Mouse (Mus musculus): ENCODE measurements around the gene Fkbp11.

DNA sequence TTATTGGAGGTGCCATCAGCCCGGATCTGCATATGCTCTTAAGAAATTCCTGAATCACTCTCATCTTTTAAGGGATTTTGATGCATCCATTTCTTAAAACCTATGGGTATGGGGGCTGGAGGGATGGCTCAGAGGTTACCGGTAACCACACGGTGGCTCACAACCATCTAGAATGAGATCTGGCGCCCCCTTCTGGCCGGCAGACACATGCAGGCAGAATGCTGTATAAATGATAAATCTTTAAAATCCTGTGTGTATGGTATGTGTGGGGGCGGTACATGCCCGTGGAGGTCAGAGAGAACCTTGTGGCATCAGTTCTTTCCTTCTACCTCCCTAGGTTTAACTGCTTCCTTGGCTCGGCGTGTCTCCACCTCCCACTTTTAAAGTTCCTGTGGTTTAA lies 17.6 kb downstream of the Fkbp11 start:
- TF ChIP-seq CTCF (IDR thresholded peaks at IDR 0.05; ENCODE audit: low read depth) (peak; percentile 90), EP300 (IDR thresholded peaks at IDR 0.05; ENCODE audit: low read depth) (no peak)
